Mouse (Mus musculus) yolk sac, embryonic 10.5 days (tissue): ENCODE results near the gene Arl8a.

Source experiments
- DNase-seq: peaks from one replicate; pipeline ENCODE4 v3.0.0-alpha.2; 2017; ENCODE audit warnings: low spot score

The Arl8a gene

DNA sequence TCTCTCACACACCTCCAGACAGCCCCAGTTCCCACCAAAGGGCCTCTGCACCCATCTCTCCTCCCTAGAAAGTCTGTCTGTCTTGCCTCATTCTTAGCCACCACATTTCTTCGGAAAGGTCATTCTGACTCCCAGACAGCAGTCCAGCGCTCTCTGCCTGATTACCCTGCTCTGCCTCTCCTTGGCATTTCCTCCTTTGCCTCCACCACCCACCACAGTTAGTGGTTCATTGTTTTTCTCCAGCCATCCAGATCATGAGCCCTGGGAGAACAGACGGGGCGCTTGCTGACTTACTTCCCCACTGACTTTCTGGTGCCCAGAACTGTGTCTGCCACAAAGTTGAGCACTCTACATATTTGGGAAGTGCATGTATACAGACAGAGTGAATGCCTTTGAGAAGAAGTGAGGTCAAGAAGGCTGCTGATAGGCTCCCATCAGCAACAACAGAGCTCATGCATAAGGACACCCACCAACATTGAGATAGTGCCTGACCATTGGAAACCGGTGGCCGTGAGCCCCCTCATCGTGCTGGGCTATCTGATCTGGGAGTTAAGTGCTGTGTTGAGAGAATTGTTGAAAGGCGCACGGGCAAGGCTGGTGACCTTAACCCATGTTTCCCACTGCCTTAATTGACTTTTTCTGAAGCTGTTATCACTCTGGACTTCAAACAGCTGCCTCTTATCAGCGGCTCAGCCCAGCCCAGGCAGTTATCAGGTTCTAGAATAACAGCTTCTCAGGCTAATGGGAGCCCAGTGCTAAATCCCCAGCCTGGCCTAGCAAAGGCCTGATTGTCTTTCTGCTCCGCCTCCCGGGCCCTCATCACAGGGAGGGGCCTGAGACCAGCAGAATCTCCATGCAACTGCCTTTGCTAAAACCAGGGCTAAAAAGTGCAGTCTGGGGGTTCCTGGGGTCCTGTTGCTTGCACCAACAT is 57.8 kb downstream of the Arl8a start:
- peak; percentile 60 for DNase-seq

DNA sequence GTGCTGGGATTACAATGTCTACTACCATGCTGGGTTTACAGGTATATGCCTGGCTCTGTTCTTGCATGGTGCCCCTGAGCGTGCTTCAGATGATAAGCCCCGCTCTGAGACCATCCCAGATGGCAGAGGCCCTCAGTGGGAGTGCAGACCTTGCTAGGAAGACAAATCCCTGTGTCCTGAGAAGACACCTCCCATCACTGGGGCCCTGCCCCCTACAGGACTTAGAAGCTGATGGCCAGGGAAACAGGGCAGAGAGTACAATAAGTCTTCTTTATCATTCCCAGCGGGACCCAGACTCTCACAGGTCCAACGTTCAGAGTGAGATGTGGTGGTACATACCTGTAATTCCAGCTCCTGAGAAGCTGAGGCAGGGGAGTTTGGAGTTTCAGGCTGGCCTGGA is 58.6 kb downstream of the Arl8a start:
- DNase-seq: no peak
